Mouse (Mus musculus) naive thymus-derived CD4-positive, alpha-beta T cell, adult 2 months (primary cell): Measurements from ENCODE around the gene A930018P22Rik.
"Not testable (repeated sequence)": the region's sequence is repeated elsewhere in the genome, so short reads cannot be mapped to it uniquely, and the experiment has no call there.

ENCODE experiments used
- DNase-seq: peaks from one replicate; pipeline ENCODE4 v3.0.0-alpha.2; 2011; ENCODE audit warnings: low read depth

Gene A930018P22Rik

DNA sequence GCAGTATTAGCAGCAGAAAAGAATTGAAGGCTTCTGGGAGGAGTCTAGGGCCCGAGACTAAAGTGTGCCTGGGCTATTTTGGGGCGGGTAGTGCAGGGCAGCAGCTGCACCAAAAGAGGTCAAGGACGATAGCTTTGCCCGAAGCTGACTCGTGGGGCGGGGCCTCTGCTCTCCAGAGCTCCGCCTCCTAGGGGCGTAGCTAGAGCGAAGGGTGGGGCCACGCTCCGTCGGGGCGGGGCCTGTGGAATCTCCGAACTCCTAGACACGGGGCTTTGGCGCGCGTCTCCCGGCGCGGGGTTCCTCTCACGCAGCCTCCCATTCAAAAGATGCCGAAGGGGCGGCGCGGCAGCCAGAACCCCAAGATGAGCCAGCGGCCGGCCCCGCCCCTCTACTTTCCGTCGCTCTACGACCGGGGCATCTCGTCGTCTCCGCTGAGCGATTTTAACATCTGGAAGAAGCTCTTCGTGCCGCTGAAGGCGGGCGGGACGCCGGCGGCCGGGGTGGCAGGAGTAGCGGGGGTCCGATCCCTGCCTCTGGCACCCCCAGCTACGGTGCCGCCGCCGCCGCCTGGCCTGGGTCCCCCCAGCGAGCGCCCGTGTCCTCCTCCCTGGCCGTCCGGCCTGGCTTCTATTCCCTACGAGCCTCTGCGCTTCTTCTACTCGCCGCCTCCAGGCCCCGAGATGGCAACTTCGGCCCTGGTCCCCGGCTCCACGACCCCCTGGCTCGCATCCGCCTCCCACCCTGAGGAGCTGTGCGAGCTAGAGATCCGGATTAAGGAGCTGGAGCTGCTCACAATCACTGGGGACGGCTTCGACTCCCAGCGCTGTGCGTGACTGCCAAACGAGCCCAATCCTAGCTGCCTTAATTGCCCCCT is at the start of gene A930018P22Rik:
A930018P22Rik (plus strand) TSS at position 265 of the 874 bp plus-strand sequence.
- peak; percentile 87 for DNase-seq

DNA sequence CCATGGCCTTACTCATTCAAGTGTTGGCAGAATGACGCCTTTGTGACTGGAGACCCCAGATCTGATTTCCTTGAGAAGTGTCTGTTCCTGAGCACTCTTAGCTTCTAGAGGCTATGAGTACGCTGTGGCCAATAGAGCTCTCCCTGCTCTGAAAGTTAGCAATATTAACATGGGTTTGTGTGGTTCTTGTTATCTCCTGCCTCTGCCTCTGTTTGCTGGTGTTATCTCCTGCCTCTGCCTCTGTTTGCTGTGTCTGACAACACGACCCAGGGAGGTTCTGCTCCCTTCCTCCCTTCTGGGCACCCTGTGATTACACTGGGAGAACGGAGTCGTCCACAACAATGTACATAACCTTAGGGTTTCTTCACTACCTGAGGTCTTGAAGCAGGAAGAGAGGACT is 44.3 kb upstream of the A930018P22Rik start:
- DNase-seq = not testable (repeated sequence)

DNA sequence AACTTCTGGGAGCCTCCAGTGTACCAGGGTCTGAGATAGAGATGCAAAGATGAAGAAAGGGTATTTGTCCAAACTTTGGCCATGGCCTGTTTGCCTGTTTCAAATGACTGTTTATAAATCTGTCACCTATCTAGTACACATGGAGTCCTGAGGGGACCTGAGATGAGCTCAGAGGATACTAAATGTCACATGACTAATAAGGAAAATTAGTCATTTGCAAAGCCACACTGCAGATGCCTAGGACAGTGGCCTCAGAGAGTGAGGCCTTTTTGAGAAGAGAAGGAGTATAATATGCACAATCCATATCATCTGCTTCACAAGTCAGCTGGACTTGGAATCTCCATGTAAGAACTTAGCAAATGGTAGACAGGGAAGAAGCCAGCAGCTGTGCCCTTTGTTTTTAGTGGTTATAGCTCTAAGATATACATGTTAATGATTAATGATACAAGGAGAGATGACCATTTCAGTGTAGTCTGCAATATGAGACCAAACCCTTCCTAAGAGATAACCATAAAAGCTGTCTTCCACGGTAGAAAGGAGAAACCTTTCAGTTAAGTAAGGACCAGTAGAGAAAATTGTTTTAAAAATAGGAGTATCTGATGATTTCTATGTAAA is 41.0 kb upstream of the A930018P22Rik start:
- DNase-seq = not testable (repeated sequence)

DNA sequence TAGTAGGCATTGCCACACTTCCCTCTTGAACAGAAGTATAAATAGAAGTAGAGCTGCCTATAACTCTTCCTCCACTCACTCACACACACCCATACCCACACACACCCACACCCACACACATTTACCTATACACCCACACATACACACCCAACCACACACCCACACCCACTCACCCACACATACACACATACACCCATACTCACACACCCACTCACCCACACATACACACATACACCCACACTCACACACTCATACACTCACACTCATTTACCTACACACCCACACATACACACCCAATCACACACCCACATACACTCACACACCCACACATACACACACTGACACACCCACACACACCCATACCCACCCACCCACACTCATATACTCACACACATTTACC is 40.1 kb upstream of the A930018P22Rik start:
- no peak for DNase-seq

DNA sequence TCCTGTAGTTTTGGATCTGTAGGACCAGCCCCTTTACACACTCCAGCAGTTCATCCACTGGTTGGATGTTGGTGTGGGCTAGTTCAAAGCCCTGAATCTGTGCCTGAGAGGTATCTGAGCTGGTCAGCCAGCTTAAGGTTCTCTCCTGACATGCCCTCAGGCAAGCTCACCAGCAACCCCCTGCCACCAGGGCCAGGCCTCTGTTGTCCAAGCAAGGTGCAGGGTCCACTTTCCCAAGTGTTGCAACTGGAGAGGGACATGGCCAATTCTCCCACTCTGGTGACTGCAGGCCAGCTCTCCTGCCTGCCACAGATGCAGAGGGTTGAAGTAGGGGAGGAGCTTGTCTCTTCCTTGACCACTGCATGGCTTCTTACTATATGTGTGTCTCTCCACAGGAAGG is 38.5 kb upstream of the A930018P22Rik start:
- DNase-seq = not testable (repeated sequence)

DNA sequence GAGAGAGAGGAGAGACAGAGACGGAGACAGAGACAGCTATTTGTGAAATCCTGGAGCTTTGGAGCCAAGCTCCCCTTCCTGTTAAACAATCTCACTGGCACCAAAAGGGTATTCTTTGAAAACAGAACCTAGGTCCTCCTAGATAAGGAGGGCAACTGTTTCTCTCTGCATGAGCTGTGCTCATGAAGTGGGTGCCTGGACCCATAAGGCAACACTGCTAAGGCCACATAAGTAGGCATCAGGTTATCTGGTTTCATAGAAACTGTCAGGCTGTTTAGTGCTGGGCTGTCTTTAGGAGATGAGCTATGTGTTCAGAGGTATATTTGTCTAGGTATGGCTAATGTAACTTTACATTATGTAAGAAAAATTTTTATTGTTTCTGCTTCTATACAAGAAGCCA is 35.0 kb upstream of the A930018P22Rik start:
- not testable (repeated sequence) for DNase-seq

DNA sequence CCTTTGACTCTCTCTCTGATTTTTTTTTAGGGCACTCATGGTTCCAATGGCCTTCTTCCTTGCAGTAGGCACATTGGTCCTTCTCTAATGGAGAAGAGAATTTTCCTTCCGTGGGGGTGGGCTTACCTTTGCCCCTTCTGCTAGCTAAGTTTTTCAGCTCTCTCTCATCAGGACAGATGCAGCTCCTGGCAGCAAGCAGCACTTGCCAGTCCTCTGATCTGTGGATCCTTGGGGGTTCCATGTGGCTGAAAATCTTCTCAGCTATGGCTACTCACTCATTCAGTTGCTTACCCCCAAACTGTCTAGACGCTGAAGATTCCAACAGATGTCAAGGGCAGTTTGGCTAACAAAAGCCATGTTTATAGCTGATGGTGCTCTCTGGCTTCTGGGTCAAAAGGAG is 29.3 kb upstream of the A930018P22Rik start:
- DNase-seq = no peak

DNA sequence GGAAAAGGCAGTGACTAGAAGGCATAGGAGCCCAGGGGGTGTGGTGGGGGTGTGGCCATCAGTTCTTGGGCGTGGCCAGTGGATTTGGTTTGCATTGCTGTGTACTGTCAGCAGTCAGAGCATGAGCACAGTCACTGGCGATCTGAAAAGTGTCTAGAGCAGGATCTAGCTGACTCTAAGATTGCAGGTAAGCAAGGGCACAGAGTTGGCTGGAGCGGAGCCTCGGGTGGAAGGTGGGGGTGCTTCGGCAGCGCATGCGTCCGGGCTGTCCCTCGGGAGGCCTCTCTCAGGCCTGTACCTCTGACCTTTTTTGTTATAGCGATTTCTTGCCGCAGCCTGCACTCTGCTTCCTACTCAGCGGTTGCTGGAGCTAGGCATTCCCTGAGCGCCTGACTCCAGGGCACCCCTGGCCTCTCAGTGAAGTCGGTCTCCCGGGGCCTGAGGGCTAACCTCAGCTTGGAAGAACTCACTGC is 26.8 kb upstream of the A930018P22Rik start, which contains the start of gene Cd59a:
Cd59a (plus strand) TSS at position 61 of the 473 bp plus-strand sequence.
- DNase-seq = peak; percentile 18

DNA sequence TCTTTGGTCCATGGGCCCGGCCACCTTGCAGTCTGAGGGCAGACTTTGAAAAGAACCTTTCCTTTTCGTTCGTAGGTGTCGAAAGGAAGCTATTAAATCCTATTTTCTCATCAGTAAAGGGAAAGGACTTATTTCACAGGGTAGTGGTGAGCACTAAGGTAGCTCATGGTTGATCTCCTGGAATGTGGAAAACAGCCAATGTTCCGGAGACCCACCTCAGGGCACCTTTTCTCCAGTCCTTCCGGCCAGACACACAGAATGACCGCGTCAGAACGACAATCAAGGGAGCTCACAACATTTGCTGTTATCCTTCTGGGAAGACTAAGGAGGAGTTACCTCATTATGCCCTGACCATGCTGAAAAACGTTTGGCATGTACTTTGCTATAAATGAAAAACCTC is 26.3 kb upstream of the A930018P22Rik start:
- DNase-seq = no peak

DNA sequence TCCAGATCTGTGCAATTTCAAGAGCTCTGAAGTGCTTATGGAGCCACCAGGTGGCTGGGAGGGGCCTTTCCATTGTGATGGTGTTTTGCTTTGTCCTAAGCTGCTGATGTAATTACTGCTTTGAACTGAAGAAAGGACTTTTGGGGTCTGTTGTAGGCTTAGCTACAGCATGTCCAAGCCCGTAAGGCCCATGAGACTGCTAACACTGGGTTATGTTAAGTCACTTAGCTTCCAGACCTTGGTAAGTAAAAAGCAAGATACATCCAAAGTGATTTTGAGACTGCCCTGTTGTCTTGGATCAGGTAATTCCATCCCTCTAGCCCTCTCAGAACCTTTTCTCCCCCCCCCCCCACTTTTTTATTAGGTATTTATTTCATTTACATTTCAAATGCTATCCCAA is 25.8 kb upstream of the A930018P22Rik start:
- not testable (repeated sequence) for DNase-seq

DNA sequence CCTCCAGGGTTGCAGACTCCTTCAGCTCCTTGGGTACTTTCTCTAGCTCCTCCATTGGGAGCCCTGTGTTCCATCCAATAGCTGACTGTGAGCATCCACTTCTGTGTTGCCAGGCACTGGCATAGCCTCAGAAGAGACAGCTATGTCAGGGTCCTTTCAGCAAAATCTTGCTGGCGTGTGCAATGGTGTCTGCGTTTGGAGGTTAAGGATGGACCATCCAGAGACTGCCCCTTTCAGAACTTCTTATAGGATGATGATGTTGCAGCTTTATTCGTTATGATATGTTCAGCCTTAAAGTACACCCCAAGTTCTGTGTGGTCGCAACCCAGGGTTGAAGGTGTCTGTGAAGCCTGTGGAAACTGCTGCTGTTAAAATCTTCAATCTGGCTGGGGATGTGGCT is 25.2 kb upstream of the A930018P22Rik start:
- not testable (repeated sequence) for DNase-seq

DNA sequence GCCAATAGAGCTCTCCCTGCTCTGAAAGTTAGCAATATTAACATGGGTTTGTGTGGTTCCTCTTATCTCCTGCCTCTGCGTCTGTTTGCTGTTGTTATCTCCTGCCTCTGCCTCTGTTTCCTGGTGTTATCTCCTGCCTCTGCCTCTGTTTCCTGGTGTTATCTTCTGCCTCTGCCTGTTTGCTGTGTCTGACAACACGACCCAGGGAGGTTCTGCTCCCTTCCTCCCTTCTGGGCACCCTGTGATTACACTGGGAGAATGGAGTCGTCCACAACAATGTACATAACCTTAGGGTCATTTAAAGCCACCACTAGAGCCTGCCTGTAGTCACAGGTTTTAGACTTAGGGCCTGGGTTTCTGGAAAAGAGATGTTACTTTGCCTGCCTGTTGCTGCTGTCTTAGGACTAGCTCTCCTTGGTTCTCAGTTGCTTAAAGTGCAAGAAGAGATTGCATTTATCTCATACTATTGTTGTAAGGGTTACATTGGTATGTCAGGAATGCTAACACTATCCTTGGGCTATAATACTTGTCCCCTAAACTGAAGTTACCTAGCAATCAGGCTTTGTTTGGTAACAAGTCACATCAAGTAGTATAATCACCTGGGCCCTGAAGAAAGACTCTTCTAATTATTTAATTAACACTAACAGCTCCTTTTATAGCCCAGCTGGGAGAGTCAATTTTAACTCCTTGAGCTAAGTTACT is 23.9 kb upstream of the A930018P22Rik start:
- no peak for DNase-seq

DNA sequence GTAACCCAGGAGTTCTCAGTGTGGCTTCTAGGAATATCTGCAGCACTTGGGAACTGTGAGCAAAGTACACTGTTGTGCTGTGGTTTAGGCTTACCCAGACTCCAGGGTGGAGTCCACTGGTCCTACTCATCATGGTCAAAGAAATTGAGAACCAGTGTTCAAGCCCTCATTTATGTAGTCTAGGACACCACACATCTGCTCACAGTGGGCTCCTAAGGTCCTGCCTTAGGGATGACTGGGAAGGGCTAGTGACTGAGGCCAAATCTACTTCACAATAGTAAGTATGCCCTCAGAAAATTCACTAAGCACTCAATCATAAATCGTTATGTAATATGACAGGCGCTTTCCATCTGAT is 23.4 kb upstream of the A930018P22Rik start:
- DNase-seq = no peak

DNA sequence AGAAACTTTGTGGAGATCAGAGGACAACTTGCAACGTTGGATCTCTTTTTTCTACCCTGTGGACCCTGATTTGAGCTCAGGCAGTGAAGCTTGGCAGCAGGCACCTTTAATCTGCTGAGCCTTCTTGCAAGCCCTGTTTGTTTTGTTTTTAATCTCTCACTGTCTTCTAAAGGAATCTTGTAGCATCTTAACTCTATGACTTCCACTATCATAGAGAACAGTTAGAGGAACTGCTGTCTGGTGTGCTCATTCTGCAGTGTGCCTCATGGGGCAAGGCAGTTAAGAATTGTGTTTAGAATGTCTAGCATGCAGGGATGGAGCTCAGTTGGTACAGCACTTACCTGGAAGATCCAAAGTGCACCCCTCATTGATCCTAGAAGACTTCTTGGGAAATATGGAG is 22.6 kb upstream of the A930018P22Rik start:
- no peak for DNase-seq

DNA sequence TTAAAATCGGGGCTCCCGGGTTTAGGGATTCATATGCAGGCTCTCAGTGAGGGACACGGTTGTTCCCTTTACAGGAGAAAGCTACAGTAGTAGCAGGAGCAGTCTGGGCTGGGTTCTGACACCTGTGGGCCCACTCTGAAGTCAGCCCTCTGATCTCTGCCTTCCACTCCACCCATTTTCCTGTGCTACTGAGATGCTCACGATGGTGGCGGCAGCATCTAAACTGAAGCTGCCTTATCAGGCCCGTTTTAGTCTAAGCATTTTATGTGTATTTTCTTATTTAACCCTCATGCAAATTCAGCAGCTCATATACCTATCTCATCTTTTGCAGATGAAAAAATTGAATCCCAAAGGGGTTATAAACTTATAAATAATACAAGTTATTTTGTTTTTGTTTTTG is 17.8 kb upstream of the A930018P22Rik start:
- no peak for DNase-seq

DNA sequence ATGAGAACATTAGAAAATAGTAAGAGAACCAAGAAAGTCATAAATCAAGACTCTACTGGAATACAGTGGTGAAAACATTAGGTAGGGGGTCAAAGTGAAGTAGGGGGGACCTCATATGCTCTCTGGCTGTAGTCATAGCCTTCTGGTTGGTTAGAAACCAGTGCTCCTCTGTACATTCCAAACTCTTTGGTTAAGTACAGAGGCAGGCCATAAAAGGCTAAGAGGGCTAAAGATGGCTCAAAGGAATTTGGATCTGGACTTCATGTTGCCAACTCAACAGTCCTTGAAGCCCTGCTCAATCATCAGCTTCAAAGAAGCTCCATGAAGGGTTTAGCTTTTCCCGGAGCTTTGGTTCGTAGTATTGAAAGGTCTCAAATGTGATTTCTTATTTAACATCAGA is 13.5 kb upstream of the A930018P22Rik start:
- not testable (repeated sequence) for DNase-seq

DNA sequence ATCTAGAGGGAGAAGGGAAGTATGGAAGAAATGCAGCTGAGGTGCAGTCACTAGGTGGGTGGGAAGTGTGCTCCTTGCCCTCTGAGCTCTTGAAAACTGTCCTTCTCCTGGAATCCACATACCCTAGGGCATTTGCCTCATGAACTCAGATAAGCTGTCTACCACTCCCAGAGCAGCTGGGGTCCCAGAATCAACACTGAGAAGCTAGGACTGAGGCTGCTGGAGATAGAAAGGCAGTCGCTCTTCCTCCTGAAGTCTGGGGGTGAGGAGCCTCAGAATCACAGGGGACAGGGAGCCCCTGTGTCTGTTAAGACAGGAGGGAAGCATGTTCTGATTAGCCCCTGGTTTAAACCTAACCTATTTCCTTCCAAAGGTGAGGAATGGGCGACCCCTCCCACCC is 13.0 kb upstream of the A930018P22Rik start:
- DNase-seq = no peak

DNA sequence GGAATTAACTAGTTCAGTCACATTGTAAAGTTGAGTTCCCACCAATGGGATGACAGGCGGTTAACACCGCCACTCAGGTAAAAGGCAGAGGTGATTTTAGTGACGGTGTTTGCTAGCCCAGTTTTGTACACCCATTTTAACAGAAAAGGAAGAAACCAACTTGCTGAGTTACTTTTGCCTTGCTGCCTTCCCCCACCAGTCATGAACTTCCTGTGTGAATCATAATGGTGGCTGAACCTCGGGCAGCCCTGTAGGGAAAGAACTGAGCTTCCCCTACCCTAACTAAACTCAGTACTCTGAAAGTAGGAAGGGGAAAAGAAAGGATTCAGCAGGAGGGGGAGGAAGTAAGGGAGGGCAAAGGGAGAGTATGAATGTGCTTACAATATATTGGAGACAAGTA is 12.5 kb upstream of the A930018P22Rik start:
- DNase-seq = no peak

DNA sequence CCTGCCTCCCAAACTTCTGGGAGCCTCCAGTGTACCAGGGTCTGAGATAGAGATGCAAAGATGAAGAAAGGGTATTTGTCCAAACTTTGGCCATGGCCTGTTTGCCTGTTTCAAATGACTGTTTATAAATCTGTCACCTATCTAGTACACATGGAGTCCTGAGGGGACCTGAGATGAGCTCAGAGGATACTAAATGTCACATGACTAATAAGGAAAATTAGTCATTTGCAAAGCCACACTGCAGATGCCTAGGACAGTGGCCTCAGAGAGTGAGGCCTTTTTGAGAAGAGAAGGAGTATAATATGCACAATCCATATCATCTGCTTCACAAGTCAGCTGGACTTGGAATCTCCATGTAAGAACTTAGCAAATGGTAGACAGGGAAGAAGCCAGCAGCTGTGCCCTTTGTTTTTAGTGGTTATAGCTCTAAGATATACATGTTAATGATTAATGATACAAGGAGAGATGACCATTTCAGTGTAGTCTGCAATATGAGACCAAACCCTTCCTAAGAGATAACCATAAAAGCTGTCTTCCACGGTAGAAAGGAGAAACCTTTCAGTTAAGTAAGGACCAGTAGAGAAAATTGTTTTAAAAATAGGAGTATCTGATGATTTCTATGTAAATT is 11.3 kb upstream of the A930018P22Rik start:
- not testable (repeated sequence) for DNase-seq

DNA sequence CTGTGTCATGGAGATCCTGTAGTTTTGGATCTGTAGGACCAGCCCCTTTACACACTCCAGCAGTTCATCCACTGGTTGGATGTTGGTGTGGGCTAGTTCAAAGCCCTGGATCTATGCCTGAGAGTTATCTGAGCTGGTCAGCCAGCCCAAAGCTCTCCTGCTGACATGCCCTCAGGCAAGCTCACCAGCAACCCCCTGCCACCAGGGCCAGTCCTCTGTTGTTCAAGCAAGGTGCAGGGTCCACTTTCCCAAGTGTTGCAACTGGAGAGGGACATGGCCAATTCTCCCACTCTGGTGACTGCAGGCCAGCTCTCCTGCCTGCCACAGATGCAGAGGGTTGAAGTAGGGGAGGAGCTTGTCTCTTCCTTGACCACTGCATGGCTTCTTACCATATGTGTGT is 9.0 kb upstream of the A930018P22Rik start:
- DNase-seq = not testable (repeated sequence)

DNA sequence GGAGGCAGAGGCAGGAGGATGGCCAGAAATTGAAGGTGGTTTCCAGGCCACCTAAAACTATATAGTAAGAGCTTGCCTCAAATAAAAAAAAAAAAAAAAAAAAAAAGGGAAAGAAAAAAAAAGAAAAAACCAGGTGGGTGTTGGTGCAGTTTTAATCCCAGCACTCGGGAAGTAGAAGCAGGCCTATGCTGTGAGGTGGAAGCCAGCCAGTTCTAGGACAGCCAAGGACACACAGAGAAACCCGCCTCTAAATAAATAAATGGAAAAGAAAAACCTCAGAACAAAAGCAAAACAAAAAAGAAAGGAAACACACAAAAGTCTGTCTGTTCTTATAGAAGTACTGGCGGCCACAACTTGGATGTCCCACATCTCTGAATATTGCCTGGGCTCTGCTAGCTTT is 7.7 kb upstream of the A930018P22Rik start:
- DNase-seq = no peak

DNA sequence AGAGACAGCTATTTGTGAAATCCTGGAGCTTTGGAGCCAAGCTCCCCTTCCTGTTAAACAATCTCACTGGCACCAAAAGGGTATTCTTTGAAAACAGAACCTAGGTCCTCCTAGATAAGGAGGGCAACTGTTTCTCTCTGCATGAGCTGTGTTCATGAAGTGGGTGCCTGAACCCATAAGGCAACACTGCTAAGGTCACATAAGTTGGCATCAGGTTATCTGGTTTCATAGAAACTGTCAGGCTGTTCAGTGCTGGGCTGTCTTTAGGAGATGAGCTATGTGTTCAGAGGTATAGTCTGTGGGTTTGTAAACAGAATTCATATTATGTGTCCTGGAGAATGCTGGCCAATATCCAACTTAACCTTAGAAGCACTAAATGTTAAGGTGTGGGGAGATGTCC is 5.4 kb upstream of the A930018P22Rik start:
- DNase-seq = not testable (repeated sequence)
